8 mouse cellular contexts compared by ENCODE assay signal in genomic region chr5:86066551-86066929, GRCm38 (mm10). TPM values are rescaled to one million over a fixed set of nuclear protein-coding genes. Genes with fewer than 3 reads are reported as not detected.
A peak's percentile ranks its signal among the peaks of the same experiment; 100 is the strongest.
DNase-seq lines count a peak whose midpoint lies in the region; ATAC-seq and TF ChIP-seq lines count a peak whose summit lies in the region.

No protein-coding gene starts in this region.

- H3K27ac ChIP-seq in ES-E14 (ENCODE audit: insufficient read depth, low read depth, low read length, poor library complexity, severe bottlenecking), result no peak overlapping the region
- peak overlapping the region; percentile 26; the same call in 1 of the 2 replicates for H3K27ac ChIP-seq in forebrain, embryonic 16.5 days (ENCODE audit: low read length)
- H3K27ac ChIP-seq in layer of hippocampus, adult 2 months, result peak overlapping the region; percentile 57; the same call in 1 of the 2 replicates
- peak overlapping the region; percentile 32; the same call in 1 of the 2 replicates for H3K27ac ChIP-seq in lung, embryonic 14.5 days (ENCODE audit: low read depth)
- no peak overlapping the region for H3K27ac ChIP-seq in olfactory bulb, adult 2 months (ENCODE audit: insufficient read depth, low read depth, low read length)
- H3K27ac ChIP-seq in thymus, adult 2 months (ENCODE audit: control insufficient read depth, insufficient read depth, low read length), result peak overlapping the region; percentile 62

- H3K4me3 ChIP-seq in ES-E14 (ENCODE audit: insufficient read depth in 1 of 2, low read depth in 1 of 2, low read length in 2 of 2, poor library complexity in 1 of 2, severe bottlenecking in 1 of 2), result peak overlapping the region; percentile 41 to 80
- H3K4me3 ChIP-seq in forebrain, embryonic 16.5 days (replicated peaks; ENCODE audit: low read length), result peak overlapping the region; percentile 95
- H3K4me3 ChIP-seq in layer of hippocampus, adult 2 months, result peak overlapping the region; percentile 89
- H3K4me3 ChIP-seq in lung, embryonic 14.5 days (ENCODE audit: low read depth, low read length), result peak overlapping the region; percentile 71
- H3K4me3 ChIP-seq in olfactory bulb, adult 2 months (ENCODE audit: insufficient read depth, low read depth, low read length), result peak overlapping the region; percentile 23; the same call in 1 of the 2 replicates
- peak overlapping the region; percentile 51 for H3K4me3 ChIP-seq in thymus, adult 2 months (ENCODE audit: control insufficient read depth, insufficient read depth, low read length)

- intact Hi-C loops in heart, postnatal 36 days (cut with DNase I), result loop anchor here (1.0 to 10.0 kb wide), 5 partner anchors 51 to 738 kb away; partner anchors contain the start of genes Uba6 and Ythdc1

- peaks cover 3 to 5% of the 10 kb centered on the region in 2 experiments; a peak in 3 of 4 replicates for H3K4me1 ChIP-seq in ES-E14 (ENCODE audit: control insufficient read depth in 2 of 2, insufficient read depth in 2 of 2, low read length in 2 of 2, poor library complexity in 1 of 2)
- peaks cover 17% of the 10 kb centered on the region for H3K4me1 ChIP-seq in forebrain, embryonic 16.5 days (replicated peaks; ENCODE audit: control insufficient read depth, insufficient read depth, low read length)
- no peaks in the 10 kb centered on the region for H3K4me1 ChIP-seq in lung, embryonic 14.5 days (ENCODE audit: insufficient read depth)
- peaks cover 2% of the 10 kb centered on the region; the same call in 1 of the 2 replicates for H3K4me1 ChIP-seq in olfactory bulb, adult 2 months (ENCODE audit: control insufficient read depth, insufficient read depth, low read length)
- H3K4me1 ChIP-seq in thymus, adult 2 months (replicated peaks; ENCODE audit: control insufficient read depth, insufficient read depth, low read length), result peaks cover 12% of the 10 kb centered on the region

- no peak for TF ChIP-seq POLR2A in olfactory bulb, adult 2 months (IDR thresholded peaks at IDR 0.05; ENCODE audit: insufficient read depth, low read depth, low read length)
- TF ChIP-seq POLR2A in thymus, adult 2 months (IDR thresholded peaks at IDR 0.05; ENCODE audit: control insufficient read depth, extremely low read depth, insufficient read depth, low read length, poor library complexity), result no peak

- no peaks in the 10 kb centered on the region for H3K9me3 ChIP-seq in ES-E14 (ENCODE audit: control insufficient read depth, insufficient read depth, low read depth, low read length)
- no peaks in the 10 kb centered on the region for H3K9me3 ChIP-seq in forebrain, embryonic 16.5 days (ENCODE audit: control insufficient read depth, low read length)
- H3K9me3 ChIP-seq in lung, embryonic 14.5 days (ENCODE audit: low read depth, low read length), result no peaks in the 10 kb centered on the region

- no peaks in the 10 kb centered on the region for H3K36me3 ChIP-seq in ES-E14 (ENCODE audit: control insufficient read depth, insufficient read depth, low read length, poor library complexity, severe bottlenecking)
- H3K36me3 ChIP-seq in forebrain, embryonic 16.5 days (ENCODE audit: control insufficient read depth, insufficient read depth), result no peaks in the 10 kb centered on the region
- no peaks in the 10 kb centered on the region for H3K36me3 ChIP-seq in lung, embryonic 14.5 days (ENCODE audit: insufficient read depth)
- no peaks in the 10 kb centered on the region for H3K36me3 ChIP-seq in thymus, adult 2 months (ENCODE audit: control insufficient read depth, insufficient read depth, low read length)

- H3K27me3 ChIP-seq in forebrain, embryonic 16.5 days (replicated peaks; ENCODE audit: control insufficient read depth, insufficient read depth, low read length), result no peaks in the 10 kb centered on the region
- no peaks in the 10 kb centered on the region for H3K27me3 ChIP-seq in lung, embryonic 14.5 days (ENCODE audit: insufficient read depth, low read length)
- no peaks in the 10 kb centered on the region for H3K27me3 ChIP-seq in thymus, adult 2 months (ENCODE audit: control insufficient read depth, insufficient read depth, low read length)

- peak; percentile 78 for DNase-seq in ES-E14 (ENCODE audit: low read depth, low spot score)
- peak; percentile 76 for DNase-seq in cerebellum, adult 11-12 months
- DNase-seq in heart, postnatal 36 days, result peak; percentile 86 to 92
- DNase-seq in layer of hippocampus, adult 2 months (ENCODE audit: low spot score in 2 of 2), result peak; percentile 79 to 88
- peak; percentile 95 for DNase-seq in lung, embryonic 14.5 days
- DNase-seq in thymus, adult 2 months, result peak; percentile 90

- in situ Hi-C loops in ES-E14 (cut with MboI; ENCODE audit: low sequenced_read_pairs in 2 of 2, unreplicated experiment in 2 of 2), result no loop called here

- ATAC-seq in forebrain, embryonic 16.5 days, result peak; percentile 31
- peak; percentile 51 for ATAC-seq in lung, embryonic 14.5 days (ENCODE audit: insufficient read depth)

- TF ChIP-seq CTCF in layer of hippocampus, adult 2 months (conservative IDR thresholded peaks at IDR 0.05), result peak; percentile 96
- peak; percentile 85 for TF ChIP-seq CTCF in lung, embryonic 14.5 days (IDR thresholded peaks at IDR 0.05; ENCODE audit: low read depth)
- TF ChIP-seq CTCF in olfactory bulb, adult 2 months (IDR thresholded peaks at IDR 0.05; ENCODE audit: insufficient read depth, low read depth, low read length), result peak; percentile 78; the same call in 1 of the 2 replicates
- peak; percentile 88 for TF ChIP-seq CTCF in thymus, adult 2 months (IDR thresholded peaks at IDR 0.05; ENCODE audit: borderline replicate concordance, control insufficient read depth, extremely low read depth, insufficient read depth, low read length, poor library complexity)

- H3K9ac ChIP-seq in ES-E14 (ENCODE audit: insufficient read depth, low read depth, low read length, poor library complexity, severe bottlenecking), result peak overlapping the region; percentile 70
- peak overlapping the region; percentile 44 for H3K9ac ChIP-seq in forebrain, embryonic 16.5 days (replicated peaks; ENCODE audit: low read depth, low read length)
- H3K9ac ChIP-seq in lung, embryonic 14.5 days, result peak overlapping the region; percentile 41

- peak overlapping the region; percentile 51 for H3K4me2 ChIP-seq in forebrain, embryonic 16.5 days (ENCODE audit: low read length)
- H3K4me2 ChIP-seq in lung, embryonic 14.5 days, result peak overlapping the region; percentile 71

- under 1% methylated on average over 17 of the region's 17 CpGs for WGBS in forebrain, embryonic 16.5 days
- under 1% methylated on average over 17 of the region's 17 CpGs for WGBS in lung, embryonic 14.5 days
- WGBS in olfactory bulb, adult 2 months, result under 1% methylated on average over 17 of the region's 17 CpGs
- under 1% methylated on average over 17 of the region's 17 CpGs for WGBS in thymus, adult 2 months

TF ChIP-seq in ES-E14, 5 proteins besides CTCF, POLR2A, EP300 and RAD21:
- TF ChIP-seq ZNF384 (IDR thresholded peaks at IDR 0.05; ENCODE audit: low read depth, low read length) (no peak), ZC3H11A (IDR thresholded peaks at IDR 0.05; ENCODE audit: borderline replicate concordance, low read depth, low read length) (peak; percentile 34; the same call in 1 of the 2 replicates), MAFK (IDR thresholded peaks at IDR 0.05; ENCODE audit: insufficient read depth, low read depth, low read length) (no peak)

RNA-seq across cellular contexts. Expression of gene Cenpc1, which starts 1.2 kb away (rescaled TPM):
- total RNA-seq in ES-E14 (2012; rRNA removed), result 21.7 and 21.8 TPM in 2 replicates
- 45.1 and 46.4 TPM in 2 replicates for polyA plus RNA-seq in forebrain, embryonic 16.5 days (2015; fragmentation: Nextera tagmentation; extraction: Ambion mirVana)
- 1 to 10 TPM; 5.3 to 5.4 TPM for total RNA-seq in heart, postnatal 36 days (2021)
- total RNA-seq in layer of hippocampus, adult 2 months (2021), result 10 to 100 TPM; 22.6 to 23.0 TPM
- polyA plus RNA-seq in lung, embryonic 14.5 days (2014; fragmentation: Nextera tagmentation; extraction: Ambion mirVana), result 38.0 and 38.3 TPM in 2 replicates
- polyA plus RNA-seq in olfactory bulb, adult 2 months (2012; ENCODE audit: insufficient read depth, insufficient read length, low replicate concordance, missing spikeins), result not detected in 2 replicates
- polyA plus RNA-seq in thymus, adult 2 months (2012; rRNA removed), result 8.9 and 12.2 TPM in 2 replicates

RNA-seq across cellular contexts. Expression of gene Stap1, which starts 5.0 kb away (rescaled TPM):
- 0.09 and 0.11 TPM in 2 replicates for total RNA-seq in ES-E14 (2012; rRNA removed)
- polyA plus RNA-seq in forebrain, embryonic 16.5 days (2015; fragmentation: Nextera tagmentation; extraction: Ambion mirVana), result 0.32 and 0.37 TPM in 2 replicates
- under 1 TPM; 0.14 to 0.76 TPM for total RNA-seq in heart, postnatal 36 days (2021)
- total RNA-seq in layer of hippocampus, adult 2 months (2021), result not detected
- polyA plus RNA-seq in lung, embryonic 14.5 days (2014; fragmentation: Nextera tagmentation; extraction: Ambion mirVana), result 0.25 and 0.34 TPM in 2 replicates
- polyA plus RNA-seq in olfactory bulb, adult 2 months (2012; ENCODE audit: insufficient read depth, insufficient read length, low replicate concordance, missing spikeins), result not detected in 2 replicates
- 14.0 and 15.5 TPM in 2 replicates for polyA plus RNA-seq in thymus, adult 2 months (2012; rRNA removed)

Comparison
In these comparisons a context has a peak if more than half of its experiments do, and no peak if none do; other contexts are left out.
1. H3K27ac ChIP-seq: peak in forebrain, embryonic 16.5 days (single experiment), layer of hippocampus, adult 2 months (single experiment), lung, embryonic 14.5 days (single experiment) and thymus, adult 2 months (single experiment); none in ES-E14 (single experiment) and olfactory bulb, adult 2 months (single experiment).
2. H3K4me3 ChIP-seq: peak in every context shown above with its lines; median percentile 95 in forebrain, embryonic 16.5 days; 89 in layer of hippocampus, adult 2 months; 71 in lung, embryonic 14.5 days; 60 in ES-E14; 51 in thymus, adult 2 months; 23 in olfactory bulb, adult 2 months.
3. RNA of gene Stap1, which starts 5.0 kb away (polyA plus RNA-seq): 14.0 to 15.5 TPM in thymus, adult 2 months; 0.32 to 0.37 TPM in forebrain, embryonic 16.5 days, 0.25 to 0.34 TPM in lung, embryonic 14.5 days and not detected in olfactory bulb, adult 2 months; every median in the first group is over 10 times any median in the second.
4. Peak in every context shown above with its lines, with median percentiles within 50 percentile points of each other: DNase-seq, H3K9ac ChIP-seq and CTCF ChIP-seq.